Mouse (Mus musculus): ENCODE data around the gene Rnf181.

Gene Rnf181

GRCm38 (mm10) chr6:72326274-72326673 is 40.5 kb downstream of the Rnf181 start:
- DNase-seq, result no peak

- DNase-seq, result no peak
Observed at GRCm38 (mm10) chr6:72323786-72324508, 42.8 kb downstream of the Rnf181 start.

DNA sequence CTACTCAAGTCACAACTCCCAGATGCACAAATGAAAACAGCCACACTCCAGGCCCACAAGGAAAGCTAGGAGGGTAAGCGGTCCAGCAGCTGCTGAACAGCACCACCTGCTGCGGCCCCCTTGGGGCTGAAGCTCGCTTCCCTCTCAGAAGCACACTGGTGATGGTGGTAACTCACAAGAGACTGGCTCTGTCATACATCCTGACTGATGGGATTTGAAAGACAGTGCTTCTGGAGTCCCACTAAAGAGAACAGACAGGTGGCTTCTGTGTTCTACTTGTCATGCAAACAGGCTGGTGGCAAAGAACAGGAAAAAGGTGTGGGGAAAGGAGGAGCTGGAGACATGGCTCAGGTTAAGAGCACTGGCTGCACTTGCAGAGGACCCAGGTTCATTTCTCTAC is 43.8 kb downstream of the Rnf181 start:
- no peak for DNase-seq

DNA sequence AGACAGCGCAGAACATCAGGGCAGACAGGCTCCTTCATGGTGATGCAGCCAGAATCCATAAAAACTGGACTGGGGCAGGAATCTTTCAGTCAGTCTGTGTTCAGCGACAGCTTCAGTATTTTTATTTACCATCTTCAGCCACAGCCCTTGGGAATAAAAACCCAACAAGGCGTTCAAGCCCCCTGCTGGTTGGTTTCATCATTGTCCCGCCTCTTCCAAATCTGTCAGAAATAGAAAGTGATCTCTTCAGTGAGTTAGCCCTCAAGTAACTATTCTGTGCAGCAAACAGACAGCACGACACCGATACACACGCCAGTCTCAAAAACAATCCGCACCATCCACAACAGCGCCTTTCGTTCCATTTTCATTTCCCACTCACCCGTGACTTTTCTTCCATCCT is 47.7 kb downstream of the Rnf181 start:
- no peak for DNase-seq

GRCm38 (mm10) chr6:72318440-72318839 is 48.3 kb downstream of the Rnf181 start:
- no peak for DNase-seq

DNA sequence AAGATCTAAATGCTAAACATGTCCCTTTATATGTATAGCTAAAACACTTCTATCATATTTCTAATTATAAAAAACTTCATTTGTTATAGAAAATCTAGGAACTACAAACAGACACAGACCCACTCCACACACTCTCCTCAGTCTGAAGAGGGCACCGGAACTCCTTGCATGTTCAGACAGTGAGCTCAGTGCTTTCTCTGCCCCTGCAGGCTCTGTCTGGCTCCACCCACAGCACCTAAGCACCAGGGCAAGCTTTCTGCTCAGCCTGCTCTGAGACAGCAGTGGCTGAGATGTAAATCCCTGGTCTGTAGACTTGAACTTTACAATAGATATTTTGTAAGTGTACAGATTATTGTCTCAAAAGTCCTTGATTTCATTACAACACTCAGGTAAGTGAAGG is 50.7 kb downstream of the Rnf181 start:
- no peak for DNase-seq

- no peak for DNase-seq
Observed at GRCm38 (mm10) chr6:72315384-72315783, 51.4 kb downstream of the Rnf181 start.

DNA sequence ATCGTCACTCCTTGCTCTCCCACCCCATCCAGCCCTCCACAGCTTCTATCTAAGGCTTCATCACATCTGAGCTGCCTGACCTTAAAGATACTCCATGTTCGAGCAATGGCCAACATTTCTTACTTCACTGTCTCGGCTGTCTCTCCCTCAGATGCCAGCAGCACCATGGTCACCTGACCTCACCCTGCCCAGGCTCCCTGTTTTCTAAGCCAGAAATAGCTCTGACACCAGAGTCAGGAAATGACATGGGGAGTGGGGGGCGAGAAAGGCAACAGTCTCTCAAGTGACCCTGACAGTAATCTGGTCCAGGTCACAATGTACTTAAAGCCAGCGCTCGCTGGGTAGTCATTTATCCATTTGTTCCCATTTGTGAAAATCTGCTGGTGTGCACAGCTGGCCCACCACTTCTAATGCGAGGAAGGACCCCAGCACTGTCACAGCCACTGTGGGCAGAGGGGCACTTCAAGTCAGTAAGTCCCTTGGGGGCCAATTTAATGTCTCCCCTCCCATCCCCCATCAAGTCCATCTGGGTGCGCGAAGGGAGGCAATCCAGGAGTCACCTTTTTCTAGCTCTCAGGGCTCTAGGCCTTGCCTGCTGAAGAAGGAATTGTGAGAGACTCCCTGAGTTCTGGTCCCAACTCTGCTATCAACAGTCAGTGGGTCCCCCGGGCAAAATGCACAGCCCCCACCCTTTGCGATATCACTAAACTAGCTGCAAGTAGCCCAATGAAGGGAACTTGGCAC is 53.5 kb downstream of the Rnf181 start:
- DNase-seq, result no peak

DNA sequence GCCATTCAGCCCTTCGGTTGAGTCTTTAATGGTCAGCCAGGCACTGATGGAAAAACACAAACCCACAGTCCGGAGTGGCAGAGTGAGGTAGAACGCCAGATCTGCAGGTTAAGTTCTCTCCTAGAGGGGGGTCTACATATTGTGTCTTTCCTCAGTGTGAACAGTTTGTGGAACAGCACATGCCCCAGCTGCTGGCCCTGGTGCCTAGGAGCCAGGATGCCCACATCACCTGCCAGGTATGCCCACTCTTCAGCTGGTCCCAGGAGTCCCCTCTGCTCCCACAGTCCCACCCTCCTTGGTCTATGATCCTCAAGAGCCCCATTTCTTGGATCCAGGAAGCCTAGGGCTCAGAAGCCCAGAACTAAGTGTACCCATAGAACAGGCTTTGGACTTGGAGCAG is 54.6 kb downstream of the Rnf181 start:
- DNase-seq, result no peak

Data from cerebellum, postnatal 14 days (tissue).